Mouse (Mus musculus) bone marrow macrophage, adult 2 months (primary cell): ENCODE measurements at regions not wholly inside any gene's neighbourhood (a gene's known extent, or its start where the extent isn't known, plus 50 kb on each side); places are given as distances from the start of the nearest gene placed in this dataset.

ENCODE experiments used
- CTCF ChIP-seq: IDR thresholded peaks from 2 replicates; pipeline ENCODE4 v1.5.1; 2012; ENCODE audit warnings: low read depth, mild to moderate bottlenecking, low read length, moderate library complexity
- POLR2A ChIP-seq: IDR thresholded peaks from 2 replicates; pipeline ENCODE4 v1.6.1; 2012; ENCODE audit warnings: mild to moderate bottlenecking, low read depth, low read length, borderline replicate concordance

GRCm38 (mm10) chr13:105648617-105649016 lies 205.2 kb downstream of the Htr1a start:
- TF ChIP-seq POLR2A (no peak), CTCF (no peak)
